Mouse (Mus musculus): ENCODE data around the gene Tm9sf2. TPM values are rescaled to one million over a fixed set of nuclear protein-coding genes. Genes with fewer than 3 reads are reported as not detected.

Tm9sf2 gene
- total RNA-seq, 2 experiments from 2014 or later, result 81.5 to 83.4 TPM

DNA sequence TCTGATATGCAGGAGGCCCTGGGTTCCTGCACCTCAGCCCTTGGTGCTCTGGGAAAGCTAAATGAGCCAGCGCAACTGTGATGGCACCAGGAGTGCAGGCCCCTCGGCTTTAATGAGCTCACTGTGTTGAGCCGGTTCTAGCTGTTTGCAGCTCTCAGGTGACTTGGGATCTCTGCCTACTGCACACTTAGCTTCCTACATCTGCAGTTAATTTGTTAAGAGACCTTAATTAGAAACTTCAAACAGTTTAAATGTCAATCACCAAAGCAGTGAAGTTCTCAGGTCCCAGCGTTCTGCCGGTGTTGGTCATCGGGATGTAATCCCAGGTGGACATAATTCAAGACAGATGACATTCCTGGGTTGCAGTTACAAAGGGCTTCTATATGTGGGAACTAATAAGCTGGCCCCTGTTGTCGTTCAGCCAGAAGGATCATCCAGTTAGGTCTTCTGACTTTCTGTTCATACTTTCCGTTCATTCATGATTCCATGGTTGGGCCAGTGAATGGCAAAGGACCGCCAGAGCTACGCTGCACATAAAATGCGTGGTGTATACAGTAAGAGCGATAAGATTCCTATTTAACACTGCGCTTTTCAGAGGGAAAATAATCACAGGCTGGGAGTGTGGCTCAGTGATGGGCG lies 93.5 kb downstream of the Tm9sf2 start:
- no peak for DNase-seq (ENCODE audit: extremely low spot score in 1 of 2, low spot score in 2 of 2)
- intact Hi-C loops (cut with DNase I), result no loop called here

- no peak for DNase-seq (ENCODE audit: extremely low spot score in 1 of 2, low spot score in 2 of 2)
- intact Hi-C loops (cut with DNase I), result no loop called here
Observed at GRCm38 (mm10) chr14:122209177-122209576, 102.3 kb downstream of the Tm9sf2 start.

Other genes with a start within 250 kb of the Tm9sf2 start
- 10 to 100 TPM; 27.3 to 30.3 TPM for gene Ubac2, start 228.4 kb upstream of the Tm9sf2 start, total RNA-seq (2021)
- gene Gpr18, start 191.3 kb upstream of the Tm9sf2 start, total RNA-seq (2021), result not detected
- gene Gpr183, start 141.8 kb upstream of the Tm9sf2 start, total RNA-seq (2021), result 1 to 10 TPM; 1.0 to 1.1 TPM
- under 1 TPM in 1 of 2 experiments, not detected in 1; 0.39 TPM for gene Timm8a2, start 72.4 kb upstream of the Tm9sf2 start, total RNA-seq (2021)
- 10 to 100 TPM; 19.4 to 20.9 TPM for gene Clybl, start 74.7 kb downstream of the Tm9sf2 start, total RNA-seq (2021)

Measured in left cerebral cortex, postnatal 10 days (tissue).